Mouse (Mus musculus) forelimb bud, embryonic 11.5 days (tissue): ENCODE data around the gene Lrrn2.

ENCODE experiments used
- DNase-seq: peaks from one replicate; pipeline ENCODE4 v3.0.0-alpha.2; 2012; ENCODE audit warnings: low read depth, low spot score

Gene Lrrn2

GRCm38 (mm10) chr1:132880161-132881005, at the start of gene Lrrn2:
Gene Lrrn2 (plus strand): TSS chr1:132880273.
- DNase-seq, result peak; percentile 40

DNA sequence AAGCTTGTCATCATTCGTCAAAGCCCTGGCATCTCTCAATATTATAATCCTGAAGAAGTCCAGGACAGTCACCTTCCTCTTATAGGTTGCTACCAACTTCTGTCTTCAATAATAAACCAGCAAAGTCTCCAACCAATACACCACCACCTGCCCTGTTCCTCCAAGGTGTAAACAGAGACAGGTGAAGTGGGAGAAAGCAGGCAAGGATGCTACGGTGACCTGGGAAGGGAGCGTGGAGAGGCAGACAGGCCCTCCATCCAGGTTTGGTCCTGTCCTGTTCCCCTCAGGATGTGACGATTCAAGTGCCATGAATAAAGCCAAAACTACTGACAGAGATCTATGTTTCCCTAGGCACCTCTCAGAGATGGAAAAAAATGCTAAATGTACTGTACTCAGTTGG, 48.1 kb upstream of the Lrrn2 start:
- DNase-seq, result no peak

DNA sequence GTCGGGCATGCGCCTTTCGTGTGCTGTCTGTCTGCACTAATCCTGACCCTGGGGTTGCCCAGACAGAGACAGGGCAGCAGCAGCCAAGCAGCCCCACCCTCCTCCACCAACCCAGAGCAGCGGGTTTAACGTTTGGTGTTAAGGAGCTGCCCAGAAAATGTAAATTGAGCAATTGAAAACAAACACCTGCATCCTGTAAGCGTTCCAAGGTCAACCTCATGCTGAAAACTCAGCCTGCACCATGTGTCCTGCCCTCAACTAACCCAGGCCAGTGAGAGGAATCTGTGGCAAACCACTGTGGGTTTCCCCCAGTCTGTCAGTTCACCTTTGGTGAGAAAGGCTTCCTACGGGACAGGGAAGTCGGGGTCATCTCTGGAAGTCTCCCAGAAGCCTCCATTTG, 46.0 kb upstream of the Lrrn2 start:
- DNase-seq, result no peak

GRCm38 (mm10) chr1:132836895-132837294, 43.2 kb upstream of the Lrrn2 start:
- no peak for DNase-seq

- no peak for DNase-seq
Measured at GRCm38 (mm10) chr1:132837691-132838090, 42.4 kb upstream of the Lrrn2 start.

DNA sequence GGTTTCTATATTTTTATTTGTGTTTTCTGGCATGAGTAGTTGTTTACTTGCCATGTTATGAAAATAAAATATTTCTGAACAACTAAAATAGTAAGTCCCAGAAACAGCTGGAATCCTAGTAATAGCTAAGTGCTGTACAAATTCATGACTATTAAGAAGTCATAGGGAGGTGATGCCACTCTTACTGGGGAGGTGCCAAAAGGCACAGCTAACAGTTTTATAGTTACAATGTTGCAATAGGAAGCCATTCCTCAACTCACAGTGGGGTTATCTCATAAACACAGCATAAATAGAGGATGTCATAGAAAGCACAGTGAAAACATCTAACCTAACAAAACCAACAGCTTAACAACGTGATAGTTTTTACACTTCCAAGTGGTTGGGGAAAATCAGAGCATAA, 41.7 kb upstream of the Lrrn2 start:
- no peak for DNase-seq

GRCm38 (mm10) chr1:132843612-132844011, 36.5 kb upstream of the Lrrn2 start:
- no peak for DNase-seq

DNA sequence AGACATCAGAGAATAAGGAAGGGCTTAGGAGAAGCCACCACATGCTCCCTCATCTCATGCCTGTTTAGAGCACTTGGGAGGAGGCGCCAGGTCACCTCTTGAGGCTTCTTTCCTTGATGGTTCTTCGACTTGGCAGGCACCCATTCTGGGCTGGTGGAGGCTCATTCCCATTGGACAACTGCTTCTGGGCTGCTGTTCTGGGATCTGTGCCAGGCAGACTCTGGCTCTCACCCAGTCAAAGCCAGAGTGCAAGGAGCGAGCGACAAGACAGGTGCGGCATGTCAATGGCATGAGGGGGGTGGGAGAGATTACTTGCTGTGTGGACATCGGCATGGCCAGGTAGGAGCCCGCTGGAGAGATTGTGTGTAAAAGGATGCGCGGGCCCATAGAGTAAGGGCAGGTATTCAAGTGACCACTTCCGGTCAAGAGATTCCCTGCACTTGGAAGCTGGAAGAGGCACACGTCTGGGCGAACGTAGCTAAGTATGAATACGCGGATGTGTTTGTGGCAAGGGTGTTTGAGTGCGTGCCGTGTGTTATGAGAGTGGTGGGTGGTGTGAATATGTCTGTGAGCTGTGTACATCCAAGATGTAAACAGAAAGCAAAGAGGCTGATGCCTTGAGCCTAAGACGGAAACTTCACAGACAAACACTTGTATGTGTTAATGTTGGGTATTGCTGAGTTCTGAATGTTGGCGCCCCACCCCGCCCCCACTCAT, 35.8 kb upstream of the Lrrn2 start:
- no peak for DNase-seq

DNA sequence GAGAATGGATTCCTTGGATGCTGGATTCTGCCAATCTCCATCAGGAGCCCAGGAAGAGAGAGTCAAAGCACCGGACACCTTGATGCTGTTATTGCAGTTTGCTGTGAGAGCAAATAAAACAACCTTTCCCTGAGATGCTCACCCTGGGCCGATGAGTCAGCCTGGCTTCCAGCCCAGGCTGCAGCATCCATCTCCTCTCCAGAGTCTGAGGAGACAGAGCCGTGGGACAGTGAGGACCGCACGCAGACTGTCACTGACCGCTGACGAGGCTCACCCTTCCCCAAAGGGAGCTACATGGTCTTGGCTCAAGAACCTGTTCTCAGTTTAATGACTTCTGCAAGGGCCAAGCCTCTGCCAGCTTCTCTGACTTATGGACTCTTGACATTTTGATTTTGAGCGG, 34.3 kb upstream of the Lrrn2 start:
- no peak for DNase-seq

DNA sequence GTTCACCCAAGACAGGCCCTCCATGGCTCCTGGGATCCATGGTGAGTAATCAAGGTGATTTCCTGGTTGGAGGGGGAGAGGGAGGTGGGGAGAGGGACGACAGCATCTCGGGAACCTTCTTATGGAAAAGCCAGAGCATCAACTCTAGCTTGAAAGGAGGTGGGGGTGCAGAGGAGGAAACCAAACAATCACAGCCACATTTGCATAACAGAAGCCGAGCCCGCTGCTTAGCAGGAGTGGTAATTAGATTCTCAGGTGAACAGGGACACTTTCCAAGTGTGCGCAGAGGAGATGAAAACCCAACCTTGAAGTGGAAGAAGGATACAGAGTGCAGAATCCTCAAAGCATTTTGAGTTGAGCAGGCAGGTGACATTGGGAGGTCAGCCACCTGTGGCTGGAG, 29.3 kb upstream of the Lrrn2 start:
- no peak for DNase-seq

- no peak for DNase-seq
Measured at GRCm38 (mm10) chr1:132851296-132851695, 28.8 kb upstream of the Lrrn2 start.

DNA sequence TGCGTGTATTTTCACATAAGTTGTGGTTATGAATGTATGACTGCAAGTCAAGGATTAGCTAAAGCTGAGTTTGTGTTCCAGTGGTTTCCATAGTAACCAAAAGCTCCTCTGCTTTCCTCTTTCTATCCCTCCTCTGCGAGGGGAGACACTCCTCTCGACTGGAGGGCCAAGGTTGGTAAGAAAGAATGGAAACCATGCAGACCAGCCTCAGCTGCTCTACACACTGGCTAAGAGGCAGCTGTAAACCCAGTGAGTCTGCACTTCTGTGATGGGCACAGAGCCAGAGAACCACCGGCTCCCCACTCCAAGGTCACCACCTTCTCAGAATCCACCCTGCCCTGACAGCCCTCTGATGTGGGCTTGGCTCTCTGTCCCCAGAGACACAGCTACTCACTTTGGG, 28.3 kb upstream of the Lrrn2 start:
- DNase-seq, result no peak

GRCm38 (mm10) chr1:132853312-132853711, 26.8 kb upstream of the Lrrn2 start:
- no peak for DNase-seq

- no peak for DNase-seq
Measured at GRCm38 (mm10) chr1:132858516-132859383, 21.3 kb upstream of the Lrrn2 start.

GRCm38 (mm10) chr1:132864220-132864619, 15.9 kb upstream of the Lrrn2 start:
- no peak for DNase-seq

DNA sequence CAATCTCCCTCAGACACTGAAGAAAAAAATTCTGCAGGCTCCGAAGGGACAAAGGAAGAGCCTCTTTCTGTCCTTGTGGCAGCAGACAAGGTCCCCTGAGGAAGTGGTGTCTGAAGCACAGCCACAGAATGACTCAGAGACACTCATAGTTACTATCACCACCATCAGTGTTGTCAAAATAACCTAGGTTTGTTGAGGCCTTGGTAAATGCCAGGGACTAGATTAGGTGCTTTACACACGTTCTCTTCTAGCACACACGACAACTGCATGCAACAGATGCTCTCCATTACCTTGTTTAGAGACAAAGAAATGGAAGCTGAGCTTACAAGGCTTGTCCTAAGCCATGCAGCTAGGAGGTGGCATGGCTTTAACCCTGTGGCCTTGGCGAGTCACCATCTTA, 14.5 kb upstream of the Lrrn2 start:
- no peak for DNase-seq

GRCm38 (mm10) chr1:132870327-132870726, 9.7 kb upstream of the Lrrn2 start:
- DNase-seq, result no peak

DNA sequence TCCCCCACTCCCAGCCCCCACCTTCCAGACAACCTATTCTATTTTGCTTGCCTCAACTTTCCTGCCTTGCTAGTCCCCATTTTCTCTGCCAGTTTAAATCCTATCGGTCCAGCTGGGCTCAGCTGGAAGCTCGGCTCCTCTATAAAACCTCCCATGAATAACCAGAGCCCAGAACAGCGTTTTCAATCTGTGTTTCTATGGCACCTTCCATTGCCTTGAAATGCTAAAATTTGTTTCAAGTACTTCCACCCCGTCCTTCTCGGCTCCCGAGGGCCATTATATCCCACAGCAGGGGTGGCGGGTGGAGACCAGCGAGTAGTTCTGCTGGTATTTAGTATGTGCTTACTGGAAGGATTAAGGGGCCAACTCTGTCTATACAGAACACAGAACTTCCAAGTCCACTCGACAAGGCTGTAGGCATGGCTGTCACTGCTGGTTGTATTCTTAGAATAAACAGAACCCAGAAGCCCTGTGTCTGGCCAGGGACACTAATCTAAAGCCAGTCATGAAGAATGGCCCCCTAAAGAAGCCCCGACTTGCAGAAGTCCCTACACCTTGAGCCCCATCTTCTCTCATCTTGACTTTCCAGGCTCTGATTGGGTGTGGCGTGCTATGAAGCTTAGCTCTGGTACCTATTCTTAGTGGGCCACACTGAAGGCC, 992 bp upstream of the Lrrn2 start:
- no peak for DNase-seq

DNA sequence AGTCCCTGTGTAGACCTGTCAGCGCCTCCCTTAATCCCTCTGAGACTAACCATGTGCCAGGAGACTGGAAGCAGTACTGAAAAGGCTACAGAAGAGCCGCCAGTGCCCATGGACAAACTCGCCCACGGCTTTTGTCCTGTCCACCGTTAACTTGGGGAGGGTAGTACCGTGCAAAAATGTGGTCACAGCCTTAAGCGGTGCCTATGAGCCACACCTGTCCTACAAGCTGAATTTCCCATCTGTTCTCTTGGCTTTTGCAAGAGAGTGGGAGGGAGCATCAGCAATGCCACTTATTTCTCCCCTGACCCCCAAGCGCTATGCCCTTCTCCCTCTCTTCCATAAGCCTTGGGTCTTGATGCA, 292 bp upstream of the Lrrn2 start:
- DNase-seq, result peak; percentile 7

GRCm38 (mm10) chr1:132881041-132881761, 1.1 kb downstream of the Lrrn2 start:
- DNase-seq, result peak; percentile 34

DNA sequence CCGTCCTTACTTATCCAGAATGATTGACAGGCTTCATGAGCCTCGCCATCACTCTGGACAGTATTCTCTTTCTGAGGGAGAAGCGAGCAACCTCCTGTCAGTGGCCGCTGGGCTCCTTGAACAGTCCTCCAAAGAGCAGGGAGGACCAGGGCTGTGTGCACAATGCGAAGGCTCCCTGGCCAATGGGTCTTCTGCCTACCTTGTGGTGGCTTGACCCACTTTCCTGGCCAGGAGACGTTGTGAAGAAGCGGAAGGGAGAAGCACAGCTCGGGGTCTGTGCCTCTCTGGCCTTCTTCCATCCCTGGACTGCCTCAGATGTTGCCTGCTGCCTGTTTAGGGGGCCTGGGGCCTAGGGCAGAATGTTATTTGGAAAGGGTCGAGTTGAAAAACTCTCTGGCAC, 1.8 kb downstream of the Lrrn2 start:
- DNase-seq, result no peak
